Comparison of ENCODE assay signal across 12 mouse cellular contexts in genomic region chr16:21353545-21353944, GRCm38 (mm10).
DNase-seq lines count a peak whose midpoint lies in the region; ATAC-seq lines count a peak whose summit lies in the region.
"Had no signal": no experiment of that assay in that cellular context is flagged by ENCODE, and none has a peak within 500 bp of the region (broad histone marks: within the 10 kb centered on the region; RNA-seq: fewer than 3 reads in every experiment).

No protein-coding gene starts in this region.

- H3K4me2 ChIP-seq in kidney, embryonic 15.5 days, result no peak overlapping the region; the same call in 1 of the 2 replicates
- H3K4me2 ChIP-seq in embryonic facial prominence, embryonic 13.5 days, result peak overlapping the region; percentile 27
- 0 out of 2 replicates have a peak overlapping the region, but pooled peaks have one; percentile 10 for H3K4me2 ChIP-seq in limb, embryonic 15.5 days
- no peak overlapping the region for H3K4me2 ChIP-seq in hindbrain, embryonic 11.5 days (replicated peaks; ENCODE audit: low read depth, low read length)

- H3K4me1 ChIP-seq in kidney, embryonic 15.5 days, result peaks cover 17% of the 10 kb centered on the region
- H3K4me1 ChIP-seq in embryonic facial prominence, embryonic 13.5 days, result peaks cover 31% of the 10 kb centered on the region
- peaks cover 8% of the 10 kb centered on the region; the same call in 1 of the 2 replicates for H3K4me1 ChIP-seq in limb, embryonic 15.5 days
- no peaks in the 10 kb centered on the region; the same call in 1 of the 2 replicates for H3K4me1 ChIP-seq in hindbrain, embryonic 11.5 days (replicated peaks; ENCODE audit: control insufficient read depth, insufficient read depth, low read length)

- 0 out of 2 replicates have a peak, but pooled peaks cover 4% of the 10 kb centered on the region for H3K27me3 ChIP-seq in kidney, embryonic 15.5 days
- H3K27me3 ChIP-seq in embryonic facial prominence, embryonic 13.5 days, result no peaks in the 10 kb centered on the region
- no peaks in the 10 kb centered on the region for H3K27me3 ChIP-seq in limb, embryonic 15.5 days
- no peaks in the 10 kb centered on the region for H3K27me3 ChIP-seq in hindbrain, embryonic 11.5 days (ENCODE audit: control insufficient read depth, insufficient read depth, low read length)
- H3K27me3 ChIP-seq: Patski had no signal

- no peak overlapping the region for H3K9ac ChIP-seq in kidney, embryonic 15.5 days
- no peak overlapping the region for H3K9ac ChIP-seq in embryonic facial prominence, embryonic 13.5 days
- H3K9ac ChIP-seq in limb, embryonic 15.5 days, result no peak overlapping the region
- H3K9ac ChIP-seq in hindbrain, embryonic 11.5 days (ENCODE audit: low read depth, low read length), result no peak overlapping the region

- H3K36me3 ChIP-seq in kidney, embryonic 15.5 days, result no peaks in the 10 kb centered on the region
- no peaks in the 10 kb centered on the region for H3K36me3 ChIP-seq in embryonic facial prominence, embryonic 13.5 days
- H3K36me3 ChIP-seq in limb, embryonic 15.5 days, result no peaks in the 10 kb centered on the region
- no peaks in the 10 kb centered on the region for H3K36me3 ChIP-seq in hindbrain, embryonic 11.5 days (ENCODE audit: control insufficient read depth, insufficient read depth, low read length)

- no peak overlapping the region for H3K27ac ChIP-seq in kidney, embryonic 15.5 days
- H3K27ac ChIP-seq in embryonic facial prominence, embryonic 13.5 days, result peak overlapping the region; percentile 66
- H3K27ac ChIP-seq in limb, embryonic 15.5 days, result no peak overlapping the region; the same call in 1 of the 2 replicates
- no peak overlapping the region for H3K27ac ChIP-seq in hindbrain, embryonic 11.5 days (ENCODE audit: low read depth, low read length)
- H3K27ac ChIP-seq: macrophage had no signal

- peak; percentile 52; the same call in 1 of the 2 replicates for ATAC-seq in kidney, embryonic 15.5 days (replicated peaks; ENCODE audit: low FRiP score)
- ATAC-seq in embryonic facial prominence, embryonic 13.5 days (ENCODE audit: insufficient number of reproducible peaks, insufficient read depth, low FRiP score, low TSS enrichment, low read depth), result peak; percentile 77
- ATAC-seq in limb, embryonic 15.5 days (ENCODE audit: insufficient number of reproducible peaks, low FRiP score, low TSS enrichment, low read depth), result 0 out of 2 replicates have a peak, but pooled peaks have one; percentile 58
- ATAC-seq in hindbrain, embryonic 11.5 days (ENCODE audit: low FRiP score), result no peak

- WGBS in kidney, embryonic 15.5 days, result 14% methylated on average over 6 of the region's 6 CpGs
- 11% methylated on average over 6 of the region's 6 CpGs for WGBS in embryonic facial prominence, embryonic 13.5 days
- 12% methylated on average over 6 of the region's 6 CpGs for WGBS in limb, embryonic 15.5 days
- 17% methylated on average over 6 of the region's 6 CpGs for WGBS in hindbrain, embryonic 11.5 days

- no peak for DNase-seq in kidney, adult 11 months
- DNase-seq in ES-CJ7 (ENCODE audit: low read depth, low spot score), result peak; percentile 52
- no peak for DNase-seq in heart, adult 9 months (ENCODE audit: low spot score in 2 of 2)
- DNase-seq in spleen, adult 18-20 months, result no peak
- DNase-seq in hindbrain, embryonic 11.5 days (ENCODE audit: low spot score), result no peak
- DNase-seq: cerebellum, adult 18-20 months; gastrocnemius, postnatal 10 days had no signal

- no peak overlapping the region for H3K4me3 ChIP-seq in kidney, embryonic 15.5 days (replicated peaks)
- no peak overlapping the region for H3K4me3 ChIP-seq in embryonic facial prominence, embryonic 13.5 days
- no peak overlapping the region for H3K4me3 ChIP-seq in limb, embryonic 15.5 days
- H3K4me3 ChIP-seq in hindbrain, embryonic 11.5 days (ENCODE audit: low read depth, low read length), result no peak overlapping the region

- H3K9me3 ChIP-seq in kidney, embryonic 15.5 days (replicated peaks), result no peaks in the 10 kb centered on the region
- H3K9me3 ChIP-seq in embryonic facial prominence, embryonic 13.5 days, result no peaks in the 10 kb centered on the region
- no peaks in the 10 kb centered on the region for H3K9me3 ChIP-seq in limb, embryonic 15.5 days
- H3K9me3 ChIP-seq in hindbrain, embryonic 11.5 days (ENCODE audit: control insufficient read depth, low read length), result no peaks in the 10 kb centered on the region

Comparison
In these comparisons a context has a peak if more than half of its experiments do, and no peak if none do; other contexts are left out.
1. H3K4me2 ChIP-seq: peak in embryonic facial prominence, embryonic 13.5 days (single experiment) and limb, embryonic 15.5 days (single experiment); none in kidney, embryonic 15.5 days (single experiment) and hindbrain, embryonic 11.5 days (single experiment).